Mouse (Mus musculus): ENCODE data around the gene 2900011O08Rik. TPM values are rescaled to one million over a fixed set of nuclear protein-coding genes. Genes with fewer than 3 reads are reported as not detected.

2900011O08Rik gene
- total and polyA plus RNA-seq, 3 experiments, result 0.21 TPM; not detected in 2

DNA sequence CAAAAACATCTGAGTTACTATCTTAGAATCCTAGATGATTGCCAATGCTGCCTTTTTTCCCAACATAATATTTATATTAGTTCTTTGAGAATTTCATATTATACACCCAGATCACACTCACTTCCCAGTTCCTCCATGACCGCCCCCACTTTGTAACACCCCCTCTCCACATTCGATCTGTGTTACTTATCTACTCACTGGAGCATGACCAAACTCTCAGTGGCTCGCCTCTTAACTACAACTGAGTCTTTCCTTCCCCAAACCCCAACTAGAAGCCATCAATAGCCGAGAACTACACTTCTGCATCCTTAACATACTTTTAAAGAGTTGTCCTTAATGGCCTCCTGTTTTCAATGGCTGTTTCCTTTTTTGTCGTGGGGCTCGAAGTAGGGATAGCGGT lies 135.2 kb downstream of the 2900011O08Rik start:
- Histone ChIP-seq H3K36me3 (ENCODE audit: control insufficient read depth, insufficient read depth, low read length) (peaks cover 13% of the 10 kb centered on the region), H3K79me2 (replicated peaks; ENCODE audit: control insufficient read depth, insufficient read depth, low read length) (no peaks in the 10 kb centered on the region; the same call in 1 of the 2 replicates), H3K27me3 (ENCODE audit: control insufficient read depth, insufficient read depth, low read length) (no peaks in the 10 kb centered on the region), H3K4me3 (no peak overlapping the region), H3K27ac (no peak overlapping the region), H3K9ac (ENCODE audit: low read depth, low read length) (no peak overlapping the region), H3K4me1 (ENCODE audit: control insufficient read depth, insufficient read depth, low read length) (no peaks in the 10 kb centered on the region; the same call in 1 of the 2 replicates)
- intact Hi-C loops (cut with DNase I), result no loop called here
- 96% methylated on average over 7 of the region's 7 CpGs for WGBS
- TF ChIP-seq POLR2A (IDR thresholded peaks at IDR 0.05; ENCODE audit: insufficient read depth, low read depth, low read length) (no peak), EP300 (IDR thresholded peaks at IDR 0.05; ENCODE audit: insufficient read depth, low read depth, low read length) (no peak), CTCF (IDR thresholded peaks at IDR 0.05) (no peak)
- DNase-seq, result no peak

DNA sequence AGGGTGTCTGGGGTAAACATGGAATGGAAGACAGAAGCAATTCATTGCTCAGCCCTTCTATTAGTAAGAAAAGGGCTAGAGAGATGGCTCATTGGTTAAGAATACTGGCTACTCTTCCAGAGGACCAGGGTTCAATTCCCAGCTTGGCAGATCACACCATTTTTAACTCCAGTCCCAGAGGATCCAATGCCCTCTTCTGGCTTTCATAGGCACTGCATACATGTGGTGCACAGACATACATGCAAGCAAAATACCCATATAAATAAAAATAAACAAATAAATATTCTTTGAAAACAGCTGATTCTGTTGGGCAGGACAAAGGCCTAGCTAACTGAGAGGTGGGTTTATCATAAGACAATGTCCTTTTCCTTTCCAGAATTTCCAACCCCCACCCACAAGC lies 136.2 kb downstream of the 2900011O08Rik start:
- intact Hi-C loops (cut with DNase I), result no loop called here
- TF ChIP-seq POLR2A (IDR thresholded peaks at IDR 0.05; ENCODE audit: insufficient read depth, low read depth, low read length) (no peak), CTCF (IDR thresholded peaks at IDR 0.05) (peak; percentile 38)

DNA sequence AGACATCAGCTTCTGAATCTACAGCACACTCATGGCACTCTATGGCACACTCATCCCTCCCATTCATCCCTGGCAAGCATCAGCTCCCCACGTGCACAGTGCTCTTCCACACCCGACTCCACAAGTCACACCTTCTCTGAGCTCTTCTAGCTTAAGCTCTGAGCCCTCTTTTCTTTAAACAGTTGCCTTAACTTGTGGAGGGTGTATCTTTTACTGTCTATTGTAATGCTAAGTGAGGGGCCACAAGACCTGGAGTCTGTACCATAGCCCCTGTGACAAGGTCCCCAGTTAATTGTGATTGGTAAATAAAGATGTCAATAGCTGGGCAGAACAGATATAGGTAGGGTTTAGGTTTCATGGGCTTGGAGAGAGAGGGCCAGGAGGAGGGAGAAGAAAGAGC lies 137.5 kb downstream of the 2900011O08Rik start:
- Histone ChIP-seq H3K4me3 (no peak overlapping the region), H3K4me1 (ENCODE audit: control insufficient read depth, insufficient read depth, low read length) (no peaks in the 10 kb centered on the region; the same call in 1 of the 2 replicates), H3K27me3 (ENCODE audit: control insufficient read depth, insufficient read depth, low read length) (no peaks in the 10 kb centered on the region), H3K36me3 (ENCODE audit: control insufficient read depth, insufficient read depth, low read length) (peaks cover 6% of the 10 kb centered on the region), H3K9ac (ENCODE audit: low read depth, low read length) (no peak overlapping the region), H3K79me2 (replicated peaks; ENCODE audit: control insufficient read depth, insufficient read depth, low read length) (no peaks in the 10 kb centered on the region; the same call in 1 of the 2 replicates), H3K27ac (no peak overlapping the region)
- intact Hi-C loops (cut with DNase I), result no loop called here
- DNase-seq, result no peak
- WGBS, result 94% methylated on average over 2 of the region's 2 CpGs
- no peak for TF ChIP-seq EP300 (IDR thresholded peaks at IDR 0.05; ENCODE audit: insufficient read depth, low read depth, low read length)
- no peak for TF ChIP-seq POLR2A (IDR thresholded peaks at IDR 0.05; ENCODE audit: insufficient read depth, low read depth, low read length)
- no peak for TF ChIP-seq CTCF (IDR thresholded peaks at IDR 0.05)

More for the DNA sequence above, 136.2 kb downstream of the 2900011O08Rik start:
- no peak for DNase-seq
- H3K27ac ChIP-seq, result no peak overlapping the region
- H3K79me2 ChIP-seq (replicated peaks; ENCODE audit: control insufficient read depth, insufficient read depth, low read length), result no peaks in the 10 kb centered on the region; the same call in 1 of the 2 replicates
- H3K9ac ChIP-seq (ENCODE audit: low read depth, low read length), result no peak overlapping the region
- H3K36me3 ChIP-seq (ENCODE audit: control insufficient read depth, insufficient read depth, low read length), result peaks cover 7% of the 10 kb centered on the region
- no peaks in the 10 kb centered on the region for H3K27me3 ChIP-seq (ENCODE audit: control insufficient read depth, insufficient read depth, low read length)
- no peak overlapping the region for H3K4me3 ChIP-seq
- H3K4me1 ChIP-seq (ENCODE audit: control insufficient read depth, insufficient read depth, low read length), result no peaks in the 10 kb centered on the region; the same call in 1 of the 2 replicates

GRCm38 (mm10) chr16:14124709-14125108 lies 138.3 kb downstream of the 2900011O08Rik start:
- WGBS, result 95% methylated on average over 7 of the region's 7 CpGs
- no peak overlapping the region for H3K4me3 ChIP-seq
- H3K27ac ChIP-seq, result no peak overlapping the region
- peaks cover 8% of the 10 kb centered on the region for H3K36me3 ChIP-seq (ENCODE audit: control insufficient read depth, insufficient read depth, low read length)
- H3K4me1 ChIP-seq (ENCODE audit: control insufficient read depth, insufficient read depth, low read length), result no peaks in the 10 kb centered on the region; the same call in 1 of the 2 replicates
- no peaks in the 10 kb centered on the region; the same call in 1 of the 2 replicates for H3K79me2 ChIP-seq (replicated peaks; ENCODE audit: control insufficient read depth, insufficient read depth, low read length)
- intact Hi-C loops (cut with DNase I), result no loop called here
- TF ChIP-seq EP300 (IDR thresholded peaks at IDR 0.05; ENCODE audit: insufficient read depth, low read depth, low read length) (no peak), CTCF (IDR thresholded peaks at IDR 0.05) (no peak), POLR2A (IDR thresholded peaks at IDR 0.05; ENCODE audit: insufficient read depth, low read depth, low read length) (no peak)
- no peak overlapping the region for H3K9ac ChIP-seq (ENCODE audit: low read depth, low read length)
- no peak for DNase-seq
- no peaks in the 10 kb centered on the region for H3K27me3 ChIP-seq (ENCODE audit: control insufficient read depth, insufficient read depth, low read length)

GRCm38 (mm10) chr16:14125253-14125652 lies 138.8 kb downstream of the 2900011O08Rik start:
- no peaks in the 10 kb centered on the region for H3K27me3 ChIP-seq (ENCODE audit: control insufficient read depth, insufficient read depth, low read length)
- H3K9ac ChIP-seq (ENCODE audit: low read depth, low read length), result no peak overlapping the region
- WGBS, result 55% methylated on average over 1 of the region's 1 CpGs
- TF ChIP-seq EP300 (IDR thresholded peaks at IDR 0.05; ENCODE audit: insufficient read depth, low read depth, low read length) (no peak), POLR2A (IDR thresholded peaks at IDR 0.05; ENCODE audit: insufficient read depth, low read depth, low read length) (no peak), CTCF (IDR thresholded peaks at IDR 0.05) (no peak)
- DNase-seq, result no peak
- no peaks in the 10 kb centered on the region; the same call in 1 of the 2 replicates for H3K79me2 ChIP-seq (replicated peaks; ENCODE audit: control insufficient read depth, insufficient read depth, low read length)
- H3K4me3 ChIP-seq, result no peak overlapping the region
- no peak overlapping the region for H3K27ac ChIP-seq
- H3K36me3 ChIP-seq (ENCODE audit: control insufficient read depth, insufficient read depth, low read length), result peaks cover 8% of the 10 kb centered on the region
- no peaks in the 10 kb centered on the region; the same call in 1 of the 2 replicates for H3K4me1 ChIP-seq (ENCODE audit: control insufficient read depth, insufficient read depth, low read length)
- intact Hi-C loops (cut with DNase I), result no loop called here

DNA sequence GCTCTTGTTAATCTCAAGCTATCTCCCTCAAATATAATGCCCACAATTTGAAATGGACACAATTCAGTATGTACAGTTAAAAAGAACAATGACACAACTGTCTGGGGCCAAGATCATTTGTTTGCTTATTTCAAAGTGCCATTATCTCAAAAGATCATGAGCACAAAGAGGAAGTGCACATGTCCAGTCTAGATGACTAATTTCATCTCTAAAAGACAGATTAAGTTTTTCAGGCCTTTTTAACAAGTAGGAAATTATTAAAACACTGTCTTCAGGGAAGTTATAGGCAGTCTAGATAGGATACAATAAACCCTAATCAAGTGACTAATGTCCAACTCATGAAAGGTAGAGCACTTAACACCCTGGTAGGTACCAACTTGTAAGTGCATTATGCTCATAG lies 142.6 kb downstream of the 2900011O08Rik start:
- Histone ChIP-seq H3K27ac (no peak overlapping the region), H3K36me3 (ENCODE audit: control insufficient read depth, insufficient read depth, low read length) (peaks cover 8% of the 10 kb centered on the region)
- intact Hi-C loops (cut with DNase I), result no loop called here

More for the DNA sequence above, 142.6 kb downstream of the 2900011O08Rik start:
- no peak for TF ChIP-seq CTCF (IDR thresholded peaks at IDR 0.05)
- TF ChIP-seq EP300 (IDR thresholded peaks at IDR 0.05; ENCODE audit: insufficient read depth, low read depth, low read length), result no peak
- no peak for TF ChIP-seq POLR2A (IDR thresholded peaks at IDR 0.05; ENCODE audit: insufficient read depth, low read depth, low read length)
- H3K9ac ChIP-seq (ENCODE audit: low read depth, low read length), result no peak overlapping the region
- H3K4me3 ChIP-seq, result no peak overlapping the region
- no peaks in the 10 kb centered on the region for H3K79me2 ChIP-seq (replicated peaks; ENCODE audit: control insufficient read depth, insufficient read depth, low read length)
- no peak for DNase-seq
- no peaks in the 10 kb centered on the region for H3K27me3 ChIP-seq (ENCODE audit: control insufficient read depth, insufficient read depth, low read length)
- no peaks in the 10 kb centered on the region; the same call in 1 of the 2 replicates for H3K4me1 ChIP-seq (ENCODE audit: control insufficient read depth, insufficient read depth, low read length)
